Mouse (Mus musculus): Measurements from ENCODE around the gene Hdac11. TPM values are rescaled to one million over a fixed set of nuclear protein-coding genes. Genes with fewer than 3 reads are reported as not detected.

The Hdac11 gene
- polyA plus RNA-seq, 1 experiment from 2014 or later, result 77.2 TPM

DNA sequence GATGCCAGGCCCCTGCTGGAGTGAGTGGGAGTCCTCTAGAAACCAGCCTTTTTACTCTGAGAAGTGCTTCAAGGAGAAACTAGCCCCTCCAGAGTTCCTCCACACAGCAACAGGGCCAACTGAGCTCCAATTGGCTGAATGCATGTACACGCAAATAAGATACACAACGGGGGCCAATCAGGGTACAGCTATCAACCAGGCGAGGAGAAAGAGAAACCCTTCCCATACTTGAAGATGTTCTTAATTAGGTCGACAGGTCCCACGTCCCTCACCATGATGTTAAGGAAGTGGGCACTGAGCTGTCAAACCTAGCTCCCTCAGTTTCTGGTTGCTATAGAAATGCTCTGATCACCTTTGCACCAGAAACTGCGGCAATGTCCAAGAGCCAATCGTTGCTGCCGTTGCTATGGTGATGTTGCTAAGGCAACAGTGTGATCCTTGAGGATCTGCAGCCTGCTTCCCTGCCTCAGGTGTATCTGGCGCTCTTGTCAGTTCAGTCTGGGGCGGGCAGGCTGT is 2.9 kb upstream of the Hdac11 start:
- ATAC-seq, result no peak
- ChIA-PET POLR2A (no interaction called here), CTCF (interaction anchor here (1.7 to 3.4 kb wide), 3 partner anchors 12 to 46 kb away, joined by 4 to 10 read pairs (median 5); no protein-coding TSS in a partner anchor)
- no peak for DNase-seq (ENCODE audit: low read depth, low spot score)
- no peak for TF ChIP-seq CTCF (IDR thresholded peaks at IDR 0.05)
- in situ Hi-C loops (cut with MboI; ENCODE audit: low pct_unique_long_range_greater_than_20kb), result no loop called here
- no peaks in the 10 kb centered on the region for H3K27me3 ChIP-seq

DNA sequence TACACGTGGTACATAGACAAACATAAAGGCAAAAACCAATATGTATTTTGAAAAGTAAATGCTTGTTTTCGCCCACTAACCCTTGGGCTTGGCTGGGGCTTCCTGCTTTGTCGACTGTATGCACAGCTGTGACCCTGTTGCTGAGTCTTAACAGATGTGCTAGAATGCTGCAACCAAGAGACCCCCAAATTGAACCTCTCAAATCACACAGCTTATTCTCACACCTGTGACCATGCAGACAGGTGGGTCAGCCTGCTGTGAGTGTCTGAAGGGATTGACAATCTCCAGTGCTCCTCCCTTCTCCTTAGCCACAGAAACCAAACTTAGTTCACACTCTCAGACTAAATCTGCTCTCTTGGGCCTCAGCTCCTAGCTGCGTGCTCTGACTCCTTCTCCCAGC is 1.8 kb upstream of the Hdac11 start:
- ChIA-PET CTCF (interaction anchor here (1.1 to 3.4 kb wide), 3 partner anchors 15 to 80 kb away, joined by 3 to 10 read pairs (median 4); no protein-coding TSS in a partner anchor), POLR2A (no interaction called here)
- DNase-seq (ENCODE audit: low read depth, low spot score) (no peak), ATAC-seq (no peak)
- no peak for TF ChIP-seq CTCF (IDR thresholded peaks at IDR 0.05)
- no peaks in the 10 kb centered on the region for H3K27me3 ChIP-seq
- in situ Hi-C loops (cut with MboI; ENCODE audit: low pct_unique_long_range_greater_than_20kb), result loop anchor here (5.0 kb wide), 1 partner anchor 258 kb away; the partner anchor contains the start of gene Wnt7a

- no peak for DNase-seq (ENCODE audit: low read depth, low spot score)
- ChIA-PET POLR2A (no interaction called here), CTCF (interaction anchor here (1.1 kb wide), 1 partner anchor 81 kb away, joined by 3 read pairs; no protein-coding TSS in a partner anchor)
- in situ Hi-C loops (cut with MboI; ENCODE audit: low pct_unique_long_range_greater_than_20kb), result loop anchor here (5.0 kb wide), 1 partner anchor 257 kb away; the partner anchor contains the start of gene Wnt7a
- no peaks in the 10 kb centered on the region for H3K27me3 ChIP-seq
- TF ChIP-seq CTCF (IDR thresholded peaks at IDR 0.05), result no peak
- no peak for ATAC-seq
Measured at GRCm38 (mm10) chr6:91155286-91155685, 1.2 kb upstream of the Hdac11 start.

- DNase-seq (ENCODE audit: low read depth, low spot score), result no peak
- POLR2A ChIA-PET, result interaction anchor here (1.0 kb wide), 1 partner anchor 8 kb away, joined by 3 read pairs; no protein-coding TSS in a partner anchor
- TF ChIP-seq CTCF (IDR thresholded peaks at IDR 0.05), result no peak
- in situ Hi-C loops (cut with MboI; ENCODE audit: low pct_unique_long_range_greater_than_20kb), result loop anchor here (5.0 kb wide), 1 partner anchor 256 kb away; the partner anchor contains the start of gene Wnt7a
- CTCF ChIA-PET, result interaction anchor here (1.1 to 1.4 kb wide), 4 partner anchors 10 to 126 kb away, joined by 3 to 4 read pairs (median 3); no protein-coding TSS in a partner anchor
- H3K27me3 ChIP-seq, result no peaks in the 10 kb centered on the region
- ATAC-seq, result no peak
Measured at GRCm38 (mm10) chr6:91156062-91156461, 403 bp upstream of the Hdac11 start.

GRCm38 (mm10) chr6:91157237-91157570 is 739 bp downstream of the Hdac11 start:
- in situ Hi-C loops (cut with MboI; ENCODE audit: low pct_unique_long_range_greater_than_20kb), result loop anchor here (5.0 kb wide), 1 partner anchor 255 kb away; the partner anchor contains the start of gene Wnt7a
- TF ChIP-seq CTCF (IDR thresholded peaks at IDR 0.05), result no peak
- no peak for DNase-seq (ENCODE audit: low read depth, low spot score)
- ATAC-seq, result no peak
- CTCF ChIA-PET, result interaction anchor here (1.4 kb wide), 2 partner anchors 97 to 124 kb away, joined by 3 to 4 read pairs; no protein-coding TSS in a partner anchor
- POLR2A ChIA-PET, result interaction anchor here (0.5 to 1.0 kb wide), 3 partner anchors 11 to 120 kb away, joined by 3 to 6 read pairs (median 3); no protein-coding TSS in a partner anchor
- no peaks in the 10 kb centered on the region for H3K27me3 ChIP-seq

- in situ Hi-C loops (cut with MboI; ENCODE audit: low pct_unique_long_range_greater_than_20kb), result loop anchor here (5.0 kb wide), 1 partner anchor 253 kb away; the partner anchor contains the start of gene Wnt7a
- ChIA-PET CTCF (no interaction called here), POLR2A (no interaction called here)
- DNase-seq (ENCODE audit: low read depth, low spot score) (no peak), ATAC-seq (no peak)
- no peaks in the 10 kb centered on the region for H3K27me3 ChIP-seq
- no peak for TF ChIP-seq CTCF (IDR thresholded peaks at IDR 0.05)
Measured at GRCm38 (mm10) chr6:91159047-91159446, 2.6 kb downstream of the Hdac11 start.

DNA sequence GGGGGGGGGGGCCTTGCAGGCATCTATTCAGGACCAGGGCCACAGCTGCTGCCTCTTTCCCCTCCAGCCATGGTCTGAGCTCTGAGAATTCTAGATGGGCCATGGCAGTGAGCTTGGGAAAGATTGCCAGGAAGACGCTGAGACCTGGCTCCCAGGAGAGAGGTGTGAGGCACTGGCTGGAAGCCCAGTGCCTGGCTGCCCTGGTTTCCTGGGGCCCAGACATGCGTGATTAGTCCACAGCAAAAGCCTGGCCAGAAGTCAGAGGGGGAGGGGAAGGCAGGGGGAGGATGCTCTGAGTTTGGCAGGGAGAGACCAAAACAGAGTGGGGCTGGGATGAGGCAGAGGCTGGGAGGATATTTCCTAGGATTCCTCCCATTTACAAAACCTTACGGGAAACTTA is 3.9 kb downstream of the Hdac11 start:
- DNase-seq (ENCODE audit: low read depth, low spot score) (no peak), ATAC-seq (no peak)
- no peaks in the 10 kb centered on the region for H3K27me3 ChIP-seq
- POLR2A ChIA-PET, result interaction anchor here (1.0 kb wide), 1 partner anchor 393 kb away, joined by 3 read pairs; no protein-coding TSS in a partner anchor
- CTCF ChIA-PET, result interaction anchor here (1.4 to 1.5 kb wide), 2 partner anchors 16 to 121 kb away, joined by 4 to 5 read pairs; no protein-coding TSS in a partner anchor
- no peak for TF ChIP-seq CTCF (IDR thresholded peaks at IDR 0.05)
- in situ Hi-C loops (cut with MboI; ENCODE audit: low pct_unique_long_range_greater_than_20kb), result no loop called here

- in situ Hi-C loops (cut with MboI; ENCODE audit: low pct_unique_long_range_greater_than_20kb), result no loop called here
- no peak for ATAC-seq
- ChIA-PET POLR2A (no interaction called here), CTCF (interaction anchor here (1.4 to 1.5 kb wide), 2 partner anchors 16 to 120 kb away, joined by 4 to 5 read pairs; no protein-coding TSS in a partner anchor)
- DNase-seq (ENCODE audit: low read depth, low spot score), result no peak
- no peaks in the 10 kb centered on the region for H3K27me3 ChIP-seq
- no peak for TF ChIP-seq CTCF (IDR thresholded peaks at IDR 0.05)
Measured at GRCm38 (mm10) chr6:91160976-91161375, 4.5 kb downstream of the Hdac11 start.

DNA sequence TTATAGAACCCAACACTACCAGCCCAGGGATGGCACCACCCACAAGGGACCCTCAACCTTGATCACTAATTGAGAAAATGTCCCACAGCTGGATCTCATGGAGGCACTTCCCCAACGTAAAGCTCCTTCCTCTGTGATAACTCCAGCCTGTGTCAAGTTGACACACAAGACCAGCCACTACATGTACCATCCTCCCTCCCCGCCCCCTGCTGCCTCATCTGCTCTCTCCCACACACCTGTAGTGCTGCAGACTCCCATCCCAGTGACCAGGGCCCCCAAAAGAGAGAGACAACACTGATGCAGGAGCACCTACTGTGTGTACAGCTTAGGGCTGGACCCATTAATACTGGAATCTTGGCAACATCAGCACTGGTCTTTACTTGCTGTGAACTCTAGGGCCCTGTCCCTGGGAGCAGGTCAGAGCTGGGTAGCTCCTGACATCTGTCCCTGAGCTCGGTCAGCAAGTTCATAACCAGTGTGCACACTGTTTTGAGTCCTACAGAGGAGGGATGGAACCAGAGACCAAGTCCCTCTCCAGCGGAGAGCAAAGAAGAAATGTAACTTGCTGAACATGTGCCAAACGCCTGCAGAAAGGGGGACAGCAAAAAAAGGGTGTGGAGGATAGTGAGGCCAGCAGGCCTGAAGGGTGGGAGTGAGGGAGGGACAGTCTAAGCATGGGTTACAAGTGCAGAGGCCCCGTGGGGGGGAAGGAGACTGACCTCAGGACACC is 5.2 kb downstream of the Hdac11 start:
- TF ChIP-seq CTCF (IDR thresholded peaks at IDR 0.05), result no peak
- no peaks in the 10 kb centered on the region for H3K27me3 ChIP-seq
- CTCF ChIA-PET, result interaction anchor here (1.5 kb wide), 1 partner anchor 120 kb away, joined by 5 read pairs; no protein-coding TSS in a partner anchor
- in situ Hi-C loops (cut with MboI; ENCODE audit: low pct_unique_long_range_greater_than_20kb), result no loop called here
- no peak for ATAC-seq
- POLR2A ChIA-PET, result no interaction called here
- DNase-seq (ENCODE audit: low read depth, low spot score), result no peak

DNA sequence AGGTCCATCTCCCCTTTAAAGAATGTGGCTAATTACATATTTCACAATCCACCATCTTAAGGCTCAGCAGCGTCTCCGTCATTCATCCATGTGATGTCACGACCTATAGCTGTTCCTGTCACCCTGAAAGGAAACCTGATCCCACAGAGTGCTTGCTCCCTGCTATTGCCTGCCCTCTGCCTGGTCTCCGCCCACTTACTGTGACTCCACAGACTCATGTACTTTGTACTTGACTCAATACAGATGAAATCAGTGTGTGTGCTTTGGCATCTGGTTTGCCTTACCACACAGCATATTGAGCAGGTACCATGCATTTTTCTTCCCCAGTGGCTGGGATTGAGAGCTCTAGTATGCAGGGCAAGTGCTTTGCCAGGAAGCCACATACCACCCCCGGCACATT is 5.8 kb downstream of the Hdac11 start:
- no peaks in the 10 kb centered on the region for H3K27me3 ChIP-seq
- POLR2A ChIA-PET, result no interaction called here
- DNase-seq (ENCODE audit: low read depth, low spot score) (no peak), ATAC-seq (no peak)
- CTCF ChIA-PET, result interaction anchor here (1.0 to 1.6 kb wide), 2 partner anchors 110 to 117 kb away, joined by 3 to 4 read pairs; no protein-coding TSS in a partner anchor
- no peak for TF ChIP-seq CTCF (IDR thresholded peaks at IDR 0.05)
- in situ Hi-C loops (cut with MboI; ENCODE audit: low pct_unique_long_range_greater_than_20kb), result no loop called here
